Mouse (Mus musculus): ENCODE measurements around the gene Stk32c. TPM values are rescaled to one million over a fixed set of nuclear protein-coding genes. Genes with fewer than 3 reads are reported as not detected.

Stk32c gene
- polyA plus RNA-seq, 1 experiment from 2014 or later: 1.5 TPM

GRCm38 (mm10) chr7:139130361-139130760 is 82.7 kb downstream of the Stk32c start:
- Histone ChIP-seq H3K36me3 (ENCODE audit: control insufficient read depth, insufficient read depth, low read length) (no peaks in the 10 kb centered on the region), H3K9ac (ENCODE audit: low read length) (no peak overlapping the region), H3K4me2 (ENCODE audit: low read length) (no peak overlapping the region), H3K4me1 (ENCODE audit: control insufficient read depth, insufficient read depth, low read length) (peaks cover 11% of the 10 kb centered on the region), H3K27ac (ENCODE audit: low read depth, low read length) (no peak overlapping the region; the same call in 1 of the 2 replicates), H3K4me3 (ENCODE audit: low read depth, low read length) (no peak overlapping the region), H3K27me3 (replicated peaks; ENCODE audit: control insufficient read depth, insufficient read depth, low read length) (no peaks in the 10 kb centered on the region), H3K9me3 (replicated peaks; ENCODE audit: control insufficient read depth, low read length) (no peaks in the 10 kb centered on the region)
- DNase-seq (ENCODE audit: low spot score): no peak
- no peak; the same call in 1 of the 2 replicates for ATAC-seq
- WGBS: 29% methylated on average over 6 of the region's 6 CpGs

GRCm38 (mm10) chr7:139128994-139129393 is 84.1 kb downstream of the Stk32c start:
- no peak overlapping the region for H3K4me3 ChIP-seq (ENCODE audit: low read depth, low read length)
- peaks cover 11% of the 10 kb centered on the region for H3K4me1 ChIP-seq (ENCODE audit: control insufficient read depth, insufficient read depth, low read length)
- no peak overlapping the region for H3K4me2 ChIP-seq (ENCODE audit: low read length)
- no peak for ATAC-seq
- DNase-seq (ENCODE audit: low spot score): no peak
- H3K36me3 ChIP-seq (ENCODE audit: control insufficient read depth, insufficient read depth, low read length): no peaks in the 10 kb centered on the region
- H3K27ac ChIP-seq (ENCODE audit: low read depth, low read length): no peak overlapping the region
- H3K9me3 ChIP-seq (replicated peaks; ENCODE audit: control insufficient read depth, low read length): no peaks in the 10 kb centered on the region
- WGBS: 87% methylated on average over 4 of the region's 4 CpGs
- H3K27me3 ChIP-seq (replicated peaks; ENCODE audit: control insufficient read depth, insufficient read depth, low read length): no peaks in the 10 kb centered on the region
- no peak overlapping the region for H3K9ac ChIP-seq (ENCODE audit: low read length)

DNA sequence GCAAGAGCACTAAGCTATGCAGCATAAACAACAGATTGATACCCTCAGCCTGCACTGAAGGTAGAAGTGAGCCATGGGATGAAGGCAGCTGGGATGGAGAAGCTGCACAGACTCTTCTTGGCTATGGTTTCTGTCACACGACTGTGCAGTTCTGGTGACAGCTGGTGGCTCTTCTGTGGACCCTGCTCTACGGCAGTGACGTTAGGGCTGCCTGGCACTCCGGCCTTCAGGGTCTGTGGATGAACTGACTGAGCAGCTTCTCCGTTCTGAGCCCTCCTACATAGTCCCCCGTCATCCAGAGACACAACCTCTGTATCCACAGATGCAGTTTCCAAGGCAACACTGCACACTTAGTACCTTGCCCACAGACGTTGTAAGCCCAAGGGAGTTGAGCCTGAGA is 86.6 kb downstream of the Stk32c start:
- H3K4me3 ChIP-seq (ENCODE audit: low read depth, low read length): no peak overlapping the region
- H3K4me1 ChIP-seq (ENCODE audit: control insufficient read depth, insufficient read depth, low read length): peaks cover 6% of the 10 kb centered on the region; the same call in 1 of the 2 replicates
- no peak for ATAC-seq
- no peak overlapping the region for H3K9ac ChIP-seq (ENCODE audit: low read length)
- WGBS: 71% methylated on average over 7 of the region's 7 CpGs
- H3K4me2 ChIP-seq (ENCODE audit: low read length): no peak overlapping the region
- no peaks in the 10 kb centered on the region for H3K9me3 ChIP-seq (replicated peaks; ENCODE audit: control insufficient read depth, low read length)
- H3K27me3 ChIP-seq (replicated peaks; ENCODE audit: control insufficient read depth, insufficient read depth, low read length): no peaks in the 10 kb centered on the region
- no peaks in the 10 kb centered on the region for H3K36me3 ChIP-seq (ENCODE audit: control insufficient read depth, insufficient read depth, low read length)
- no peak overlapping the region for H3K27ac ChIP-seq (ENCODE audit: low read depth, low read length)
- DNase-seq (ENCODE audit: low spot score): no peak

DNA sequence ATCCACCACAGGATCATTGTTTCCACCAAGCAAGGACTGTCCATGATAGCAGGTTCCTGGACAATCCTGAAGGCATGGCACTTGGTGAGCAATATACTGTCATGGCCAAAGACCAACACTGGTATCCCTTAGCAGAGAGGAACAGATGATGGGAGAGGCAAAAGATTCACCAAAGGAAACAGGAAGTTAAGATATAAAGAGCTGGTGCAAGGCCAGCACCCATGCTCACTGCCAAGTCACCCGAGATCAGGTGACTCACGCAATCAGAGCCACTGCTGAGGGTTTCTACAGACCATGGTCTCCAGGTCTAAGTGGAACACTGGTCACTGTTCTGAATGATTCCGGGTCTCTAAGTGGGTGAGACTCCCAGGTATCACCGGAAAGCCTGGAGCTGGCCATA is 87.2 kb downstream of the Stk32c start:
- ATAC-seq: no peak
- Histone ChIP-seq H3K9me3 (replicated peaks; ENCODE audit: control insufficient read depth, low read length) (no peaks in the 10 kb centered on the region), H3K36me3 (ENCODE audit: control insufficient read depth, insufficient read depth, low read length) (no peaks in the 10 kb centered on the region), H3K27ac (ENCODE audit: low read depth, low read length) (no peak overlapping the region), H3K4me2 (ENCODE audit: low read length) (no peak overlapping the region), H3K27me3 (replicated peaks; ENCODE audit: control insufficient read depth, insufficient read depth, low read length) (no peaks in the 10 kb centered on the region), H3K4me3 (ENCODE audit: low read depth, low read length) (no peak overlapping the region), H3K9ac (ENCODE audit: low read length) (no peak overlapping the region), H3K4me1 (ENCODE audit: control insufficient read depth, insufficient read depth, low read length) (0 out of 2 replicates have a peak, but pooled peaks cover 3% of the 10 kb centered on the region)
- 90% methylated on average over 4 of the region's 4 CpGs for WGBS
- no peak for DNase-seq (ENCODE audit: low spot score)

- ATAC-seq (no peak), DNase-seq (ENCODE audit: low spot score) (no peak)
- Histone ChIP-seq H3K4me1 (ENCODE audit: control insufficient read depth, insufficient read depth, low read length) (no peaks in the 10 kb centered on the region), H3K27ac (ENCODE audit: low read depth, low read length) (no peak overlapping the region), H3K4me2 (ENCODE audit: low read length) (no peak overlapping the region), H3K9ac (ENCODE audit: low read length) (no peak overlapping the region), H3K4me3 (ENCODE audit: low read depth, low read length) (no peak overlapping the region), H3K27me3 (replicated peaks; ENCODE audit: control insufficient read depth, insufficient read depth, low read length) (no peaks in the 10 kb centered on the region), H3K9me3 (replicated peaks; ENCODE audit: control insufficient read depth, low read length) (no peaks in the 10 kb centered on the region), H3K36me3 (ENCODE audit: control insufficient read depth, insufficient read depth, low read length) (no peaks in the 10 kb centered on the region)
- WGBS: 71% methylated on average over 2 of the region's 2 CpGs
These were observed 93.3 kb downstream of the Stk32c start for GRCm38 (mm10) chr7:139119775-139120153.

- H3K27ac ChIP-seq (ENCODE audit: low read depth, low read length): no peak overlapping the region
- H3K4me1 ChIP-seq (ENCODE audit: control insufficient read depth, insufficient read depth, low read length): no peaks in the 10 kb centered on the region
- no peaks in the 10 kb centered on the region for H3K9me3 ChIP-seq (replicated peaks; ENCODE audit: control insufficient read depth, low read length)
- no peaks in the 10 kb centered on the region for H3K27me3 ChIP-seq (replicated peaks; ENCODE audit: control insufficient read depth, insufficient read depth, low read length)
- ATAC-seq (peak; percentile 84), DNase-seq (ENCODE audit: low spot score) (peak; percentile 89)
- H3K4me2 ChIP-seq (ENCODE audit: low read length): no peak overlapping the region
- H3K9ac ChIP-seq (ENCODE audit: low read length): no peak overlapping the region
- H3K4me3 ChIP-seq (ENCODE audit: low read depth, low read length): no peak overlapping the region
- WGBS: 45% methylated on average over 13 of the region's 13 CpGs
- no peaks in the 10 kb centered on the region for H3K36me3 ChIP-seq (ENCODE audit: control insufficient read depth, insufficient read depth, low read length)
These were observed 93.8 kb downstream of the Stk32c start for GRCm38 (mm10) chr7:139119152-139119774.

DNA sequence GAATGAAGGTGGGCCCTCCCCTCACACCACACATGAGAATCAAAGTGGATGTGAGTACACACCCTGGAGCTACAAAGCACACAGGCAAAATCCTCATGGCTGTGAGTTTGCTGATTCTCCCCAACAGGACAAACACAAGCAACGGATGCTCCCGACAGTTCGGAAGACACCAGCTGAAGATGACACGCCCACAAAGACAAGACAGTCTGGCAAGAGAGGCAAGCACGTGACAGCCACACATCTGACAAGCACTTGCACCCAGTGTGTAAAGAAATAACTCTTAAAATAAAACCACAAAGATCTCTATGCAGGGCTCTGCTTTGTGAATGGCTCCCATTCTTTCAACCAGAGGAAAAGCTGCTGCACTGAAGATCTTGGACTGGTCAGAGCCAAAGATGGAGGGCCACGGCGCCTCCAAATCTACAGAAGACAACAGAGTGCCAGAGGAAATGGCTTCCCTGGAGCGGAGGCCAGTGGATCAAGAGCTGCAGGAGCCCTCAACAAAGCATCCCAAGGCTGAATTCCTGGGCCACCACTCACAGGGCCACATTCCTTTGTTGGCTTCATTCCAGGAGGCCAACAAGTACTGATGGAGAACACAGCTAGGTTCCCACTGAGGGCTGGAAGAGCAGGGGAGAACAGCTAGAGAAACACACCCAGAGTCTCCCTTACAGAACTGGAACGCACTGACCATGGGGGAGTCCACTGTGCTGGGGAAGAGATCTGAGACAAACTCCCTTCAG is 105.0 kb downstream of the Stk32c start:
- no peaks in the 10 kb centered on the region for H3K4me1 ChIP-seq (ENCODE audit: control insufficient read depth, insufficient read depth, low read length)
- DNase-seq (ENCODE audit: low spot score): no peak
- WGBS: 85% methylated on average over 9 of the region's 9 CpGs

DNA sequence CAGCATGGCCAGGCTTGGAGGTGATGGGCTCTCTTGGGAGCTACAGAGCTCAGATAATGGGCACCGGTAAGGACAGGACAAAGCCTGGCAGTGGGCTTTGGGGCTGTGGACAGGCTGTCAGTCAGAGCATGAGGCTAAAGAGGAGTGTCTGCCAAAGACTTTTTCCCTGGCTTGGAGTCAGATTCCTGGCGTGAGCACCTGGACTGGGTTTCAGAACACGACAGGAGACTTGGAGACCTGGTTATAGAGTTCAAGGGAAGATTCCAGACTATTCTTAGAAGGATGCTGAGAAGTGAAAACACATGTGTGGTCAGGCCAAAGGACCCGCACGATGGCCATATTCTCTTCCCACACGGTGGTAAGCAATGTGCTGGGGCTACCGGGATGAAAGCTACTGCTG is 107.4 kb downstream of the Stk32c start:
- H3K4me1 ChIP-seq (ENCODE audit: control insufficient read depth, insufficient read depth, low read length): no peaks in the 10 kb centered on the region
- 88% methylated on average over 7 of the region's 7 CpGs for WGBS
- H3K9me3 ChIP-seq (replicated peaks; ENCODE audit: control insufficient read depth, low read length): no peaks in the 10 kb centered on the region
- DNase-seq (ENCODE audit: low spot score) (no peak), ATAC-seq (no peak)
- no peak overlapping the region for H3K27ac ChIP-seq (ENCODE audit: low read depth, low read length)
- H3K36me3 ChIP-seq (ENCODE audit: control insufficient read depth, insufficient read depth, low read length): no peaks in the 10 kb centered on the region; the same call in 1 of the 2 replicates
- H3K4me2 ChIP-seq (ENCODE audit: low read length): no peak overlapping the region
- no peak overlapping the region for H3K4me3 ChIP-seq (ENCODE audit: low read depth, low read length)
- no peak overlapping the region for H3K9ac ChIP-seq (ENCODE audit: low read length)
- no peaks in the 10 kb centered on the region for H3K27me3 ChIP-seq (replicated peaks; ENCODE audit: control insufficient read depth, insufficient read depth, low read length)

More for the DNA sequence above, 105.0 kb downstream of the Stk32c start:
- Histone ChIP-seq H3K27ac (ENCODE audit: low read depth, low read length) (no peak overlapping the region), H3K9me3 (replicated peaks; ENCODE audit: control insufficient read depth, low read length) (no peaks in the 10 kb centered on the region), H3K9ac (ENCODE audit: low read length) (no peak overlapping the region), H3K4me2 (ENCODE audit: low read length) (no peak overlapping the region), H3K4me3 (ENCODE audit: low read depth, low read length) (no peak overlapping the region), H3K36me3 (ENCODE audit: control insufficient read depth, insufficient read depth, low read length) (no peaks in the 10 kb centered on the region), H3K27me3 (replicated peaks; ENCODE audit: control insufficient read depth, insufficient read depth, low read length) (no peaks in the 10 kb centered on the region)
- no peak for ATAC-seq

DNA sequence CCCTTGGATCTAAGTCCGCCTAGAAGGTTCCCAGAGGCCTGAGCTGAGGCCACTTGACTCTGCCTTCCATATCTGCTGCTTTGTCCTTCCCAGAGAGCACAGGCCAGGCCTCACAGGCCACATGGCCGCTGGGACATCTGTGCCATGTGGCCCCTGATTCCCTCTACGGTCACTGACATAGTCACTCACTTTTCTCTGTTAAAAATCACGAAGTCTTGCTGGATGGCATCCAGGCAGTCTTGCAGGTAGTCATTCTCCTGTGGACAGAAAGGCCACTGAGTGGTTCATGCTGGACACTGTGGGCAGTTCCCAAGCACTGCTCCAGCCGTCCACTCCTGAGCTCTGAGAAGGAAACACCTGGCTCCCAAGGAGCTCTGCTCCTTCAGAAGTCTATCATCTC is 108.0 kb downstream of the Stk32c start:
- H3K4me2 ChIP-seq (ENCODE audit: low read length): no peak overlapping the region
- no peaks in the 10 kb centered on the region for H3K27me3 ChIP-seq (replicated peaks; ENCODE audit: control insufficient read depth, insufficient read depth, low read length)
- DNase-seq (ENCODE audit: low spot score) (no peak), ATAC-seq (no peak)
- no peaks in the 10 kb centered on the region for H3K9me3 ChIP-seq (replicated peaks; ENCODE audit: control insufficient read depth, low read length)
- no peak overlapping the region for H3K4me3 ChIP-seq (ENCODE audit: low read depth, low read length)
- WGBS: 81% methylated on average over 5 of the region's 5 CpGs
- no peak overlapping the region for H3K9ac ChIP-seq (ENCODE audit: low read length)
- H3K4me1 ChIP-seq (ENCODE audit: control insufficient read depth, insufficient read depth, low read length): no peaks in the 10 kb centered on the region
- peaks cover 3% of the 10 kb centered on the region; the same call in 1 of the 2 replicates for H3K36me3 ChIP-seq (ENCODE audit: control insufficient read depth, insufficient read depth, low read length)
- H3K27ac ChIP-seq (ENCODE audit: low read depth, low read length): no peak overlapping the region
